Mouse (Mus musculus) olfactory bulb, adult 2 months (tissue): Measurements from ENCODE around the gene Msh5.

Experiments used
- CTCF ChIP-seq: fragments of 200-500 bp; IDR thresholded peaks from 2 replicates; pipeline ENCODE4 v1.5.1; 2012; ENCODE audit warnings: low read depth, mild to moderate bottlenecking, low read length, moderate library complexity; ENCODE audit not compliant: insufficient read depth
- POLR2A ChIP-seq: fragments of 200-500 bp; IDR thresholded peaks from 2 replicates; pipeline ENCODE4 v1.6.1; 2012; ENCODE audit warnings: mild to moderate bottlenecking, low read depth, low read length, moderate library complexity; ENCODE audit not compliant: insufficient read depth

- TF ChIP-seq POLR2A (no peak), CTCF (no peak)
These were observed 66.9 kb downstream of the Msh5 start for GRCm38 (mm10) chr17:34979631-34980030.
